Mouse (Mus musculus) ES-Bruce4 (cell line): Measurements from ENCODE around the gene Zfp52. TPM values are rescaled to one million over a fixed set of nuclear protein-coding genes. Genes with fewer than 3 reads are reported as not detected.

Experiments
- H3K27ac ChIP-seq: 2 replicates; pipeline ENCODE4 v1.5.1; 2012; ENCODE audit warnings: low read length, inconsistent platforms; ENCODE audit not compliant: insufficient read depth
- H3K27me3 ChIP-seq: 2 replicates; pipeline ENCODE4 v1.6.1; 2012; ENCODE audit warnings: mild to moderate bottlenecking, low read length, inconsistent platforms; ENCODE audit not compliant: control insufficient read depth, poor library complexity, insufficient read depth, severe bottlenecking
- H3K36me3 ChIP-seq: 2 replicates; pipeline ENCODE4 v1.6.1; 2012; ENCODE audit warnings: inconsistent platforms, mild to moderate bottlenecking, low read length, moderate library complexity; ENCODE audit not compliant: control insufficient read depth, poor library complexity, insufficient read depth, severe bottlenecking
- H3K4me1 ChIP-seq: one replicate; pipeline ENCODE4 v1.8.1; 2011; ENCODE audit warnings: low read length; ENCODE audit not compliant: control insufficient read depth, insufficient read depth
- H3K4me3 ChIP-seq: 2 replicates; pipeline ENCODE4 v1.5.1; 2011; ENCODE audit warnings: low read depth, mild to moderate bottlenecking, low read length
- H3K9ac ChIP-seq: 2 replicates; pipeline ENCODE4 v1.6.1; 2012; ENCODE audit warnings: low read depth, mild to moderate bottlenecking, inconsistent platforms; ENCODE audit not compliant: poor library complexity, severe bottlenecking
- H3K9me3 ChIP-seq: replicated peaks from 2 replicates; pipeline ENCODE4 v1.6.1; 2012; ENCODE audit warnings: mild to moderate bottlenecking, low read length, inconsistent platforms; ENCODE audit not compliant: control insufficient read depth, poor library complexity, insufficient read depth, severe bottlenecking
- CTCF ChIP-seq: IDR thresholded peaks from one replicate; pipeline ENCODE4 v1.8.1; 2011; ENCODE audit warnings: low read depth, low read length
- EP300 ChIP-seq: IDR thresholded peaks from 2 replicates; pipeline ENCODE4 v1.6.1; 2011; ENCODE audit warnings: low read depth, low read length; ENCODE audit not compliant: insufficient read depth
- POLR2A ChIP-seq: IDR thresholded peaks from one replicate; pipeline ENCODE4 v1.8.1; 2011; ENCODE audit warnings: low read length; ENCODE audit not compliant: insufficient read depth
- polyA plus RNA-seq: library from polyadenylated mRNA; stranded (reverse); fragments of >200 nt; gene quantifications from 2 replicates; pipeline ENCODE4 v1.2.4, GENCODE M21; 2011; ENCODE audit warnings: low read depth; ENCODE audit not compliant: missing spikeins, insufficient read depth, insufficient read length

Gene Zfp52
- polyA plus RNA-seq, 1 experiment: 10.5 TPM

DNA sequence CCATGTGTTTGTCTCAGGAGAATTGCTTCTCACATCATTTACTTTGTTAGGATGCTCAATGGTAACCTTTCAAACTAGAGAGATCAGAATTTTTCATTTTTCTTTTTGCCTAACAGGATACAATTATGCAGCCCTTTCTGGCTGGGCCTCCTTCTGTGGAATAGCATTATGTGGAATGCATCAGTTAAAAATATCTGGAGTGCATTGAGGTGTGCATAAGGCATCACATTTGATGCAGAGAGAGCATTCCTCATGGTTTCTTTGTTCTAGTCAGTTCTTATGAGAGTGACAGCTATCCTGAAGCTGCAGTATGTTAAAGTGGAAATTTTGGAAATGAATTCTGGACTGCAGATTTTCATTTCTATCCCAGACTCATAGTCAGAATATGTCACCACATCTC lies 9.1 kb upstream of the Zfp52 start:
- H3K27ac ChIP-seq: no peak overlapping the region
- TF ChIP-seq CTCF (no peak), POLR2A (no peak), EP300 (no peak)
- H3K4me1 ChIP-seq: no peaks in the 10 kb centered on the region
- H3K4me3 ChIP-seq: no peak overlapping the region
- no peak overlapping the region for H3K9ac ChIP-seq
- H3K27me3 ChIP-seq: no peaks in the 10 kb centered on the region
- H3K9me3 ChIP-seq: no peaks in the 10 kb centered on the region
- no peaks in the 10 kb centered on the region for H3K36me3 ChIP-seq

DNA sequence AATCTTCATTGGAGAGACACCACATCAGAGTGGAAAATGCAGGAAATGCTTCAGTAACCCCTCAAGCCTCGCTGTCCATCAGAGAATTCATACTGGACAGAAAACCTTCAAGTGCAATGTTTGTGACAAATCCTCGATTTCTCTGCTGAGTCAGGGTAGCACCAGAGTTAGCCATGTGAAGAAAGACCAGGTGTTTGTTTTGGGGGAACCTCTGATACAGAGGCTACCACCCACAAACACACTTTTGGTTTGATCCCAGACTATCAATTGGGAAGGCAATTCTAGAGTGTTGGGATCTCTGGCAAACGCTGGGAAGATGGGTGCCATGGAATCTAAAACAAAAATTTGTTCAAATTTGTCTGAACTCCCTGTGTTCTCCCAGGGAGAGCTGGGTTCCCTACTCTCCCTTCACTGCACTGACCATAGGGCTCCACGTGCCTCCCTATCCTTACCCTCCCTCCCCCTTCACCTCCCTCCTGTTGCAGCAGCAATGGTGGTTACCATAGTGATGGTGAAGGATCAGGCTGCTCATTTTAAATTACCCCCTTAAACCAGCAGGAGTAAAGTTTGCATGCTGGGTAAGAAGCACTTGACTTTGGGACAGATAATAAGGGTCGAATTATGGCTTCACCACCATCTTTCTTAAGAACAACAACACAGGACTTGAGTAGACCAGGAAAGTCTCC lies 4.6 kb upstream of the Zfp52 start:
- Histone ChIP-seq H3K36me3 (no peaks in the 10 kb centered on the region), H3K4me1 (no peaks in the 10 kb centered on the region), H3K27ac (no peak overlapping the region), H3K4me3 (no peak overlapping the region), H3K27me3 (no peaks in the 10 kb centered on the region), H3K9ac (no peak overlapping the region), H3K9me3 (no peaks in the 10 kb centered on the region)
- TF ChIP-seq EP300 (no peak), CTCF (no peak), POLR2A (no peak)

DNA sequence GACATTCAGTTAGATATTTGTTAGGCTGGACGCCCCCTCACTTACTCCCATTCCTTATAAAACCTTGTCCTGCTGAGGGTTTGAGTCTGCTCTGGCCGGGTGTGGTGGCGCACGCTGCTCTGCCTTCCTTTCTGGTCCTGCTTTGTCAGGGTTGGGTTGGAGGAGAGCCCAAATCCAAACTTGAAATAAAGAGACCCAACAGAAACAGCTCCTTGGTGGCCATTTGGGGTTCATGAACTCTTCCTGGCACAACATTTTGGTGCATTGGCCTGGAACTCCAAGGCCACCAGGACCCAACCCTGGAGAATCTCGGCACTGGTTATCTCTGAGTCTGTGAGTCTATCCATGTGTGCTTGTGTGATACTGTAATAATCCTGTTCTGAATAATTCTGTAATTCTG lies 3.7 kb upstream of the Zfp52 start:
- Histone ChIP-seq H3K4me3 (no peak overlapping the region; the same call in 1 of the 2 replicates), H3K9me3 (no peaks in the 10 kb centered on the region), H3K9ac (peak overlapping the region; percentile 85; the same call in 1 of the 2 replicates), H3K4me1 (no peaks in the 10 kb centered on the region), H3K27me3 (no peaks in the 10 kb centered on the region), H3K27ac (no peak overlapping the region), H3K36me3 (no peaks in the 10 kb centered on the region)
- no peak for TF ChIP-seq EP300
- no peak for TF ChIP-seq CTCF
- TF ChIP-seq POLR2A: no peak

DNA sequence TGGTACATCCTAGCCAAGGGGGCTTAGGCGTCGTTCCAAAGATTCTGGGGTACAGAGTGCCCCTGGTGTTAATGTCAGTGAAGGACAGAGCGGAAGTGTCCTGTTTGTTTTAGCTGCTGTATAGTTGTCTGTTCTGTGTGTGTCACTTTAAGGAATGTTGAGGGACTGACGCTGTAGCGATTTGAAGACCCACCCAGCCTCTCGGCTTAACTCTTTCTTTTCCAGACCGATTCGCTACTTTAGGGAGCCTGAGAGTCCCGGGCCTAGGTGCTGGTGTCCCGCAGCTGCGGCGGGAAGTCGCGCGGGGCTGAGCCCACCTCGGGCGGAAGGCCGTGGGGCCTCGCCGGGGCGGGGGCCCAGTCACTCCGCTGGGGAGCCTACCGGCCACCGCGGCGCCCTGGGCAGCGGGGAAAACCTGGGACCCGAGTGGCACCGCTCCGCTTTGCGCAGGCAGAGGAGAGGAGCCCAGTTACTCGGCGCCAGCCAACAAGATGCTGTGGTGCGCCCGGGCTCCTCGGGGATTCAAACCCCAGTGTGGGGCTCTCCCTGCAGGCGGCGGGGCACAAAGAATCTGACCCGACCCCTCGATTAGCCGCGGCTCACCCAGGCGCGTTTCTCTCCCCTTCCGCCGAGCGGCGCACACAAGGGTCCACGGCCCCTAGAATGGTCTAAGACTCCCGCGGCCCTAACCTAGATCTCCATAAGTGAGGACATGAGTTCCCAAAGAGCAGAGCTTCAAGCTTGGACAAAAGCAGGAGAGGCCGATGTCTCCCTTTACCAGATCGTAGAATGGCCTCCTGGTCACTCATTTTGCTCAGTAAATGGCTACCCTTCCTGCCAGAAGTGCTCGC lies 3.0 kb upstream of the Zfp52 start:
- no peaks in the 10 kb centered on the region for H3K4me1 ChIP-seq
- no peaks in the 10 kb centered on the region for H3K27me3 ChIP-seq
- peak overlapping the region; percentile 81 for H3K4me3 ChIP-seq
- H3K9ac ChIP-seq: peak overlapping the region; percentile 85
- H3K9me3 ChIP-seq: no peaks in the 10 kb centered on the region
- no peaks in the 10 kb centered on the region for H3K36me3 ChIP-seq
- 0 out of 2 replicates have a peak overlapping the region, but pooled peaks have one; percentile 28 for H3K27ac ChIP-seq
- no peak for TF ChIP-seq POLR2A
- peak; percentile 9 for TF ChIP-seq CTCF
- TF ChIP-seq EP300: no peak

DNA sequence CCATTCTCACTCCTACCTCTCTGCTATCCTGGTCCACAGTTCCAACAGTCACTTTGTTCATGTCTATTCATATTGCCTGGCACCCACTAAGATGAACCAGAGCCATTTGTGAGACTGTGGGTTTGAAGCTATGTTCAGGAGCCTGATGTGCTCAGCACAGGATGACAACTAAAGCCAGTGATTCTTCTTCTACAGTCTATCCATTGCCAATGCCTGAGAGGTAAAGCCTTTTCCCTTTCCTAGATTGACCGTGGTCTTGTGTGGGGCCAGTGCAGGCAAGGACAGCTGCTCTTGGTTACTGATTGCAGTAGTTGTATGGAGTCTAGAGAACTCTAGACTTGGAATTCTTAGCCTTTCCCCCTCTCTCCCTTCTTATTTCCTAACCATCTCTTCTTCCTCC lies 1.4 kb upstream of the Zfp52 start:
- Histone ChIP-seq H3K9ac (no peak overlapping the region), H3K27me3 (no peaks in the 10 kb centered on the region), H3K36me3 (no peaks in the 10 kb centered on the region), H3K4me3 (no peak overlapping the region), H3K4me1 (no peaks in the 10 kb centered on the region), H3K9me3 (no peaks in the 10 kb centered on the region), H3K27ac (no peak overlapping the region)
- TF ChIP-seq CTCF: no peak
- no peak for TF ChIP-seq POLR2A
- no peak for TF ChIP-seq EP300
